Mouse (Mus musculus) Patski (cell line): ENCODE measurements around the gene Calhm6. TPM values are rescaled to one million over a fixed set of nuclear protein-coding genes. Genes with fewer than 3 reads are reported as not detected.
A peak's percentile ranks its signal among the peaks of the same experiment; 100 is the strongest.

ENCODE experiments used
- ATAC-seq: fragments of 100-300 bp; one replicate; pipeline ENCODE4 v1.8.0; 2021
- CTCF ChIA-PET: fragments of 350-600 bp; sonication (Branson Sonifier 250); formaldehyde crosslinking; loops from one replicate; lab custom pipeline; 2022; ENCODE audit warnings: inconsistent platforms; lab: Charles Lee
- POLR2A ChIA-PET: fragments of 350-600 bp; sonication (Branson Sonifier 250); formaldehyde crosslinking; loops from one replicate; lab custom pipeline; 2022; ENCODE audit warnings: antibody characterized with exemption, inconsistent platforms; lab: Charles Lee
- DNase-seq: peaks from one replicate; pipeline ENCODE4 v3.0.0-alpha.2; 2011; ENCODE audit warnings: low read depth, low spot score
- H3K27me3 ChIP-seq: fragments of 371-371 bp; one replicate; pipeline ENCODE4 v1.5.1; 2021
- CTCF ChIP-seq: fragments of 100-300 bp; IDR thresholded peaks from one replicate; pipeline ENCODE4 v1.5.1; 2021
- in situ Hi-C: fragments of 300-500 bp; cut with MboI; formaldehyde crosslinking; loops from 3 replicates; pipeline ENCODE4 v1.11.1; 2018; ENCODE audit warnings: low pct_unique_long_range_greater_than_20kb, mixed read lengths
- polyA plus RNA-seq: library from polyadenylated mRNA; unstranded; gene quantifications from one replicate; pipeline ENCODE4 v1.2.3, GENCODE M21; 2021

Calhm6 gene
- polyA plus RNA-seq, 1 experiment from 2014 or later = not detected

GRCm38 (mm10) chr10:34111964-34112738, 15.6 kb downstream of the Calhm6 start:
- ChIA-PET CTCF (interaction anchor here (1.0 kb wide), 1 partner anchor 39 kb away, joined by 3 read pairs; no protein-coding TSS in a partner anchor), POLR2A (interaction anchor here (0.7 kb wide), 1 partner anchor 38 kb away, joined by 5 read pairs; no protein-coding TSS in a partner anchor)
- DNase-seq (no peak), ATAC-seq (no peak)
- peaks cover 3% of the 10 kb centered on the region for H3K27me3 ChIP-seq
- in situ Hi-C loops = no loop called here
- TF ChIP-seq CTCF = no peak

DNA sequence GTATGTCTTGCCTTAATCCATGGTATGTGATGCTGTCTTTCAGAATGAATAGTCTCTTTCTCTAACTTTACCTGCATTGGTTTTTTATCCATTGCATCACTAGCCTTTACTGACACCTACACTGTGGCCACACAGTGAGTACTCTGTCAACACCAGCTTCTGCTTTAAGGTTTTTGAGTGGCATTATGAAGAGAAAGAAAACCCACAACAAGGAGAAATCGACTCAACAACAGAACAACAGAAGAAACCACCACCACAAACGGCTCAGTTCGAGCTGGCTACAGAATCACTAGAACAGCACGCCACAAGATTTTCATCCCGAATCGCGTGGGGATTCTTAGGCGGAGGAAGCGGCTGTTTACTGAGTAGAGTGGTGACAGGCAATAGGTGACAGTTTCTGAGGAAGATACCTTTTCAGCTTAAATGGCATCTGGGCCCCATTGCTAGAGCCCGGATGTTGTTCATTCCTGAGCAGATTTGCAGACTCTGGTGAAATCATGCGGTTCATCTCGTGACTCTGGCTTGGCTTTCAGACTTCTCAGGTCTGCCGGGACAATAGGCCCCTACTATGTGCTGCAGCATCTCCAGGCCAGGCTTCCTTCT, 16.8 kb downstream of the Calhm6 start:
- ChIA-PET CTCF (interaction anchor here (1.0 to 1.2 kb wide), 2 partner anchors 40 to 64 kb away, joined by 3 read pairs; no protein-coding TSS in a partner anchor), POLR2A (no interaction called here)
- in situ Hi-C loops = no loop called here
- TF ChIP-seq CTCF = no peak
- DNase-seq (no peak), ATAC-seq (no peak)
- peaks cover 3% of the 10 kb centered on the region for H3K27me3 ChIP-seq

DNA sequence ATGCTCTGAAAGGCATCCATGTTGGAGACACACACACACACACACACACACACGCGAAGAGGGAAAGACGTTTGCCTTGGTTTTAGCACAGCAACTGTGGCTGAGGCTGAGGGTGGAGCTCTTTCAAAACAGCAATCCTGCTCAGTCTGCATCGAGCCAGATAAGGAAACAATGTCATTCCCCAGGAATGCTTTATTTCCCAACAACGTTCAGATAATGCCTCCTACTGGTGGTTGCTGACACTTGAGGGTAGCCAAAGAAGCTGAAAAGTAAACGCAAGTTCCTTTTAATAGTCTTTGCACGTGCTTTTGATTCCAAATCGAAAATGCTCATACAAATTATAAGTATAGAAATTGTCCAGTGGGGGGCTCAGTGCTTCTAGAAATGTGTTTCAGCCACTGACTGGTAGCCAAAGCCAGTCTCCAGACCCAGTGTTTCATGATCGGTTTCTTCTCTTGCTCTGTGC, 31.3 kb downstream of the Calhm6 start, which contains the start of gene Calhm5:
TSS of gene Calhm5 (minus strand) at position 102 of the 466 bp plus-strand sequence.
- ChIA-PET CTCF (interaction anchor here (1.1 to 4.9 kb wide), 10 partner anchors 20 to 126 kb away, joined by 3 to 25 read pairs (median 4); partner anchors contain the start of genes Calhm4 and Trappc3l), POLR2A (no interaction called here)
- ATAC-seq (peak; percentile 84), DNase-seq (no peak)
- no peaks in the 10 kb centered on the region for H3K27me3 ChIP-seq
- TF ChIP-seq CTCF = peak; percentile 80
- in situ Hi-C loops = loop anchor here (5.0 to 10.0 kb wide), 2 partner anchors 59 to 112 kb away; partner anchors contain the start of gene Trappc3l

DNA sequence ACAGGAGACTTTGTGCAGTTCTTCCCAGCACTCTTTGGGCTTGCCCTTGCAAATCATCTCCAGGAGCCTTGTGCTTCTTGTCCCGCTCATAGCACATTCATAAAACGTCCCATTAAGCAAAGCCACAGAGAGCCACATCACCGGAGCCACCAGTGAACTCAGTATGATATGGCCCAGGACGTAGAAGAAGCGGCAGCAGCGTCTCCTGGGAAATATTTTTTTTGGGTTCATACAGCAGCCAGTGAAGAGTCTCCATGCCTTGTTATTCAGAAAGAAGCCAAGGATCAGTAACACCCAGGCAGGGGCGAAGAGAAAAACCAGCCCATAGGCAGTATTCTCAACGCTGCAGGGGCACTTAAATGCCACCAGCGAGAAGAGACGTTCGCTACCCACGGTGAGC, 31.8 kb downstream of the Calhm6 start:
- no peaks in the 10 kb centered on the region for H3K27me3 ChIP-seq
- ChIA-PET POLR2A (no interaction called here), CTCF (interaction anchor here (1.1 to 4.9 kb wide), 9 partner anchors 21 to 75 kb away, joined by 3 to 25 read pairs (median 4); partner anchors contain the start of genes Calhm4 and Trappc3l)
- TF ChIP-seq CTCF = no peak
- DNase-seq = no peak
- in situ Hi-C loops = loop anchor here (5.0 to 10.0 kb wide), 2 partner anchors 59 to 111 kb away; partner anchors contain the start of gene Trappc3l
- ATAC-seq = no peak

DNA sequence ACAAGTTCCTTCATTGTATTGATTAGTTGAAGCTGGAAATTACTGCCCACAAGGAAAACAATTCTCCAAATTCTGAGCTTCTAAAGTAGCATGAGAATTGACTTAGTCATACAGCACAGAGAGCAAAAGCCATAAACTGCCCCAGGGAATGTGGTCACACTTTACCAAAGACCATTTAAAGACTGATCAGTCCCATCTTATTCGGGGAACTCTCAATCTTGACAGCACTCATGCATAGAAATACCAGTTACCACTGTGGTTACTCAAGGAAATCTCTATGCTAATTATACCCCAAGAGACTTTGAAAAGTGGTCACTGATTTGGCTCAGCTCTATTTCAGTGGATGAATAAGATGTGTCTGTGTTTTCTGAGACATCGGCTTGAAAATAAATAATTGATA, 32.6 kb downstream of the Calhm6 start:
- no peak for TF ChIP-seq CTCF
- in situ Hi-C loops = loop anchor here (5.0 to 10.0 kb wide), 2 partner anchors 58 to 110 kb away; partner anchors contain the start of gene Trappc3l
- CTCF ChIA-PET = interaction anchor here (1.2 to 4.9 kb wide), 7 partner anchors 9 to 65 kb away, joined by 3 to 25 read pairs (median 7); partner anchors contain the start of genes Calhm4 and Trappc3l

DNA sequence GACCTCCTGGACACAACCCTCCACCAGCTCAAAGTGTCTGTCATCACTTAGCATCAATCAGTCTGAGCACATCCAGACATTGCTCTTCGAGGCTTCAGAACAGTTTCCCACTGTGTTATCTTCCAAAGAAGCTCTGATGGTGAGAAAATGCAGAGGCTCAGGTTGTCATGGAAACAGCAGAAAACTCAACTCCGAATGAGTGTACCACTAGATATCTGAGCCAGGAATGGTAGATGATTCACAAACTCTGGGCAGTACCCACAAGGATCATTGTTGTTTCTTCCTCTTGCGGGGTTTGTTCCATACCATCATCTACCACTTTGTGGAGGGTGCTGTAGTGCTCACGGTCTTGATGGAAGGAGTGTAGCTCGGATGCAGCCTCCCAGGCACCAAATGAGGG, 35.9 kb downstream of the Calhm6 start:
- no peak for TF ChIP-seq CTCF
- H3K27me3 ChIP-seq = no peaks in the 10 kb centered on the region
- ChIA-PET POLR2A (no interaction called here), CTCF (interaction anchor here (1.2 to 1.9 kb wide), 2 partner anchors 20 to 62 kb away, joined by 5 to 6 read pairs; no protein-coding TSS in a partner anchor)
- no peak for DNase-seq
- ATAC-seq = no peak
- in situ Hi-C loops = loop anchor here (10.0 kb wide), 1 partner anchor 107 kb away; no protein-coding TSS in a partner anchor

More for the DNA sequence above, 32.6 kb downstream of the Calhm6 start:
- POLR2A ChIA-PET = no interaction called here
- ATAC-seq = peak; percentile 61
- H3K27me3 ChIP-seq = no peaks in the 10 kb centered on the region
- peak; percentile 54 for DNase-seq

DNA sequence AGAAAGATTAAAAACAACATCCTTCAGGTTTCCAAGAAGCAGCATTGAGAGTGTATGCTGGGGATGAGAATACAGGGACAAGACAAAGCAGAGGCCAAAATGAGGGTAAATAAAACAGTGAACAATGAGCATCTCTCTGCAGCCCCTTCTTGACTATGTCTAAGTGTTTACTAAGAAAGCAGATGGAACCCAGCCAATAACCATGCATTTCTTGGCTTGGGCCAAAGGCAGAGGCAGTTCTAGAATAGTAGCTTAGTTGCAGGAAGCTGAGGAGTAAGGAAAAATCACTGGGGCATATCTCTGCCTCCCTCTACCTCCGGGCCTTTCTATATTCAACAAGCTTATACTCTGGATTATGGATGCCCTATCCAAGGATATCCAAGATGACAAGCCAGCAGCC, 37.3 kb downstream of the Calhm6 start:
- DNase-seq = no peak
- ChIA-PET POLR2A (no interaction called here), CTCF (interaction anchor here (1.2 to 1.9 kb wide), 3 partner anchors 19 to 61 kb away, joined by 3 to 6 read pairs (median 5); no protein-coding TSS in a partner anchor)
- no peak for TF ChIP-seq CTCF
- in situ Hi-C loops = loop anchor here (10.0 kb wide), 1 partner anchor 106 kb away; no protein-coding TSS in a partner anchor
- ATAC-seq = no peak
- H3K27me3 ChIP-seq = no peaks in the 10 kb centered on the region

GRCm38 (mm10) chr10:34089517-34089916, 38.3 kb downstream of the Calhm6 start:
- in situ Hi-C loops = no loop called here
- POLR2A ChIA-PET = no interaction called here
- CTCF ChIA-PET = no interaction called here
- ATAC-seq (no peak), DNase-seq (no peak)
- TF ChIP-seq CTCF = no peak
- H3K27me3 ChIP-seq = no peaks in the 10 kb centered on the region

GRCm38 (mm10) chr10:34088515-34088914, 39.3 kb downstream of the Calhm6 start:
- CTCF ChIA-PET = interaction anchor here (1.5 kb wide), 1 partner anchor 14 kb away, joined by 3 read pairs; no protein-coding TSS in a partner anchor
- in situ Hi-C loops = no loop called here
- H3K27me3 ChIP-seq = no peaks in the 10 kb centered on the region
- no peak for TF ChIP-seq CTCF
- DNase-seq (no peak), ATAC-seq (no peak)
- POLR2A ChIA-PET = no interaction called here

DNA sequence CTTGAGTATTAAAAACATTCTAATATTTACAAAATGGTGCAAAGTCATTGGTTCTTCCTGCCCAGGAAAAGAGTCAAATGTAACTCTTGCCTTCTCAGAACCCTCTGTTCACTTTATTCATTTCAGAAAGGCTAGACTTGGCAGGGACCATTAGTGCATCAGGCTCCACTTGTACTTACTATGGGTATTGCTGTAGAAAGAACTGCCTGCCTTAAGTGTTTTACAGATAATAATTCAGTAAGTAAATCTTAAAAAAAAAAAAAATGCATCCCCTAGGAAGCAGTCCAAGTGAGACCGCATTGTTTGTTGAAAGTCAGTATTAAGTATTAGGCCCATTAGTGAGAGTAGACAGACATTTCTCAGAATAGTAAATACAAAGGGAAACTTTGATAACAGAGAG, 41.3 kb downstream of the Calhm6 start:
- ATAC-seq = no peak
- CTCF ChIA-PET = no interaction called here
- no peaks in the 10 kb centered on the region for H3K27me3 ChIP-seq
- no peak for TF ChIP-seq CTCF
- no peak for DNase-seq
- POLR2A ChIA-PET = no interaction called here
- in situ Hi-C loops = no loop called here

Other genes starting within 250 kb of the Calhm6 start
- gene Rsph4a, start 222.9 kb downstream of the Calhm6 start, polyA plus RNA-seq = 0.06 TPM
- gene Zup1, start 176.7 kb downstream of the Calhm6 start, polyA plus RNA-seq = 14.3 TPM
- gene Rwdd1, start 108.4 kb downstream of the Calhm6 start, polyA plus RNA-seq = 93.8 TPM
- not detected for gene Trappc3l, start 90.4 kb downstream of the Calhm6 start, polyA plus RNA-seq
- 0.03 TPM for gene Calhm4, start 83.7 kb downstream of the Calhm6 start, polyA plus RNA-seq
- 0.59 TPM for gene Calhm5, start 31.5 kb downstream of the Calhm6 start, polyA plus RNA-seq
- gene Dse, start 79.7 kb upstream of the Calhm6 start, polyA plus RNA-seq = 6.8 TPM
- gene Tspyl1, start 154.2 kb upstream of the Calhm6 start, polyA plus RNA-seq = 50.8 TPM
- 11.5 TPM for gene Tspyl4, start 169.5 kb upstream of the Calhm6 start, polyA plus RNA-seq